Comparison of ENCODE assay signal across 20 mouse cellular contexts in genomic region chr3:125675211-125675896, GRCm38 (mm10).
DNase-seq lines count a peak whose midpoint lies in the region; ATAC-seq and TF ChIP-seq lines count a peak whose summit lies in the region.
"Had no signal": no experiment of that assay in that cellular context is flagged by ENCODE, and none has a peak within 500 bp of the region (broad histone marks: within the 10 kb centered on the region; RNA-seq: fewer than 3 reads in every experiment).

No protein-coding gene starts in this region.

- H3K9ac ChIP-seq in midbrain, embryonic 11.5 days (ENCODE audit: low read length), result no peak overlapping the region
- H3K9ac ChIP-seq in midbrain, embryonic 13.5 days (replicated peaks), result no peak overlapping the region
- no peak overlapping the region for H3K9ac ChIP-seq in MEL (ENCODE audit: control insufficient read depth, low read depth, low read length, poor library complexity, severe bottlenecking)
- H3K9ac ChIP-seq: embryonic facial prominence, embryonic 12.5 days; forebrain, embryonic 12.5 days had no signal

- H3K36me3 ChIP-seq in midbrain, embryonic 11.5 days (ENCODE audit: control insufficient read depth, insufficient read depth, low read length), result no peaks in the 10 kb centered on the region
- no peaks in the 10 kb centered on the region for H3K36me3 ChIP-seq in midbrain, embryonic 13.5 days
- peaks cover 0 to 21% of the 10 kb centered on the region in 2 experiments; a peak in 2 of 4 replicates for H3K36me3 ChIP-seq in MEL (ENCODE audit: control insufficient read depth in 1 of 2, insufficient read depth in 2 of 2, low read length in 2 of 2)
- H3K36me3 ChIP-seq: embryonic facial prominence, embryonic 10.5 days; embryonic facial prominence, embryonic 12.5 days; forebrain, embryonic 10.5 days; forebrain, embryonic 12.5 days had no signal

- no peak for ATAC-seq in midbrain, embryonic 11.5 days (ENCODE audit: low FRiP score)
- no peak for ATAC-seq in midbrain, embryonic 13.5 days
- no peak for ATAC-seq in activated CD4-positive, CD25-positive, alpha-beta regulatory T cell, adult 4 months

- no peak for TF ChIP-seq EP300 in MEL (IDR thresholded peaks at IDR 0.05; ENCODE audit: low read depth in 1 of 2, low read length in 2 of 2)

- no peaks in the 10 kb centered on the region for H3K9me3 ChIP-seq in midbrain, embryonic 11.5 days (ENCODE audit: control insufficient read depth, low read length)
- H3K9me3 ChIP-seq in midbrain, embryonic 13.5 days, result no peaks in the 10 kb centered on the region
- H3K9me3 ChIP-seq in MEL (replicated peaks; ENCODE audit: insufficient read depth, low read length), result no peaks in the 10 kb centered on the region
- H3K9me3 ChIP-seq: embryonic facial prominence, embryonic 10.5 days; embryonic facial prominence, embryonic 12.5 days; forebrain, embryonic 10.5 days; forebrain, embryonic 12.5 days had no signal

- H3K4me2 ChIP-seq in midbrain, embryonic 11.5 days, result no peak overlapping the region
- H3K4me2 ChIP-seq in midbrain, embryonic 13.5 days (replicated peaks), result no peak overlapping the region
- H3K4me2 ChIP-seq: embryonic facial prominence, embryonic 12.5 days; forebrain, embryonic 12.5 days had no signal

- peak; percentile 71 for DNase-seq in midbrain, embryonic 11.5 days (ENCODE audit: low spot score, missing footprints)
- no peak for DNase-seq in MEL (ENCODE audit: low read depth, low spot score)
- no peak for DNase-seq in left cerebral cortex, adult 8-10 months (ENCODE audit: low spot score in 2 of 2)
- DNase-seq in B cell, adult 2 months, result no peak
- DNase-seq: adrenal gland, adult 8-10 months; adrenal gland, postnatal 14 days; adrenal gland, postnatal 36 days; cerebellum, adult 11-12 months; cerebellum, adult 2 months; cerebellum, adult 9-10 months; cerebellum, postnatal 10 days; cerebellum, postnatal 25 days had no signal

- WGBS in midbrain, embryonic 11.5 days, result 88% methylated on average over 6 of the region's 6 CpGs
- 79% methylated on average over 6 of the region's 6 CpGs for WGBS in midbrain, embryonic 13.5 days

- H3K27me3 ChIP-seq in midbrain, embryonic 11.5 days (ENCODE audit: control insufficient read depth, insufficient read depth, low read length), result no peaks in the 10 kb centered on the region
- H3K27me3 ChIP-seq in midbrain, embryonic 13.5 days, result no peaks in the 10 kb centered on the region
- no peaks in the 10 kb centered on the region for H3K27me3 ChIP-seq in MEL (ENCODE audit: control insufficient read depth in 1 of 2, insufficient read depth in 2 of 2, low read length in 2 of 2)
- H3K27me3 ChIP-seq: embryonic facial prominence, embryonic 12.5 days; forebrain, embryonic 12.5 days had no signal

- no peak for TF ChIP-seq CTCF in MEL (IDR thresholded peaks at IDR 0.05 in 2 of 3, conservative IDR thresholded peaks at IDR 0.05 in 1 of 3; ENCODE audit: control insufficient read depth in 1 of 3, insufficient read depth in 1 of 3, low read depth in 2 of 3, low read length in 3 of 3, poor library complexity in 1 of 3, severe bottlenecking in 1 of 3)
- TF ChIP-seq CTCF in embryonic fibroblast, embryonic 13.5 days (IDR thresholded peaks at IDR 0.05; ENCODE audit: borderline replicate concordance, insufficient read depth, low read length), result no peak

- no peak overlapping the region for H3K27ac ChIP-seq in midbrain, embryonic 11.5 days (ENCODE audit: low read depth, low read length)
- H3K27ac ChIP-seq in midbrain, embryonic 13.5 days, result no peak overlapping the region
- H3K27ac ChIP-seq in MEL (ENCODE audit: control insufficient read depth, low read depth, low read length), result no peak overlapping the region
- H3K27ac ChIP-seq in embryonic fibroblast, embryonic 13.5 days (ENCODE audit: insufficient read depth, low read length), result peak overlapping the region; percentile 61; the same call in 1 of the 2 replicates
- H3K27ac ChIP-seq: embryonic facial prominence, embryonic 10.5 days; embryonic facial prominence, embryonic 12.5 days; forebrain, embryonic 10.5 days; forebrain, embryonic 12.5 days had no signal

- H3K79me2 ChIP-seq in MEL (ENCODE audit: control insufficient read depth, insufficient read depth, low read length, poor library complexity), result no peaks in the 10 kb centered on the region

- no peaks in the 10 kb centered on the region for H3K4me1 ChIP-seq in midbrain, embryonic 11.5 days (ENCODE audit: control insufficient read depth, insufficient read depth, low read length)
- H3K4me1 ChIP-seq in midbrain, embryonic 13.5 days (replicated peaks), result peaks cover 3% of the 10 kb centered on the region
- H3K4me1 ChIP-seq in MEL (ENCODE audit: control insufficient read depth in 1 of 2, insufficient read depth in 2 of 2, low read length in 2 of 2), result peaks cover 0 to 13% of the 10 kb centered on the region in 2 experiments; a peak in 3 of 4 replicates
- H3K4me1 ChIP-seq in embryonic fibroblast, embryonic 13.5 days (ENCODE audit: control insufficient read depth, insufficient read depth, low read length), result no peaks in the 10 kb centered on the region; the same call in 1 of the 2 replicates
- H3K4me1 ChIP-seq: embryonic facial prominence, embryonic 12.5 days had no signal

- TF ChIP-seq RAD21 in MEL (IDR thresholded peaks at IDR 0.05; ENCODE audit: low read depth, low read length), result no peak

- TF ChIP-seq POLR2A in MEL (IDR thresholded peaks at IDR 0.05; ENCODE audit: control insufficient read depth in 1 of 2, insufficient read depth in 1 of 2, low read depth in 1 of 2, low read length in 2 of 2, poor library complexity in 1 of 2), result no peak
- TF ChIP-seq POLR2A in embryonic fibroblast, embryonic 13.5 days (IDR thresholded peaks at IDR 0.05; ENCODE audit: low read depth, low read length), result no peak

- H3K4me3 ChIP-seq in midbrain, embryonic 11.5 days (ENCODE audit: low read depth, low read length), result no peak overlapping the region
- no peak overlapping the region for H3K4me3 ChIP-seq in midbrain, embryonic 13.5 days (replicated peaks)
- H3K4me3 ChIP-seq in MEL (ENCODE audit: control insufficient read depth in 1 of 2, insufficient read depth in 1 of 2, low read depth in 2 of 2, low read length in 2 of 2), result no peak overlapping the region
- no peak overlapping the region for H3K4me3 ChIP-seq in embryonic fibroblast, embryonic 13.5 days (ENCODE audit: insufficient read depth, low read length)
- H3K4me3 ChIP-seq: embryonic facial prominence, embryonic 10.5 days; embryonic facial prominence, embryonic 12.5 days; erythroblast, embryonic 14.5 days; forebrain, embryonic 10.5 days; forebrain, embryonic 12.5 days had no signal

TF ChIP-seq in MEL, 35 proteins besides CTCF, POLR2A, EP300 and RAD21:
- TF ChIP-seq USF1 (IDR thresholded peaks at IDR 0.05; ENCODE audit: low read depth, low read length) (peak; percentile 60), ZKSCAN1 (IDR thresholded peaks at IDR 0.05; ENCODE audit: low read depth, low read length) (no peak), MAFK (IDR thresholded peaks at IDR 0.05; ENCODE audit: borderline replicate concordance, low read depth, low read length) (no peak), MXI1 (IDR thresholded peaks at IDR 0.05; ENCODE audit: low read depth, low read length) (no peak), NRF1 (IDR thresholded peaks at IDR 0.05; ENCODE audit: insufficient read depth, low read depth, low read length, poor library complexity, severe bottlenecking) (no peak), GABPA (IDR thresholded peaks at IDR 0.05; ENCODE audit: low read depth, low read length) (no peak)
TF ChIP-seq in MEL: peak in this region for 1.
